Mouse (Mus musculus) Patski (cell line): ENCODE results near the gene Ostm1. TPM values are rescaled to one million over a fixed set of nuclear protein-coding genes. Genes with fewer than 3 reads are reported as not detected.

ENCODE experiments used
- ATAC-seq: fragments of 100-300 bp; one replicate; pipeline ENCODE4 v1.8.0; 2021
- CTCF ChIA-PET: fragments of 350-600 bp; sonication (Branson Sonifier 250); formaldehyde crosslinking; loops from one replicate; lab custom pipeline; 2022; ENCODE audit warnings: inconsistent platforms; lab: Charles Lee
- POLR2A ChIA-PET: fragments of 350-600 bp; sonication (Branson Sonifier 250); formaldehyde crosslinking; loops from one replicate; lab custom pipeline; 2022; ENCODE audit warnings: antibody characterized with exemption, inconsistent platforms; lab: Charles Lee
- DNase-seq: peaks from one replicate; pipeline ENCODE4 v3.0.0-alpha.2; 2011; ENCODE audit warnings: low read depth, low spot score
- H3K27me3 ChIP-seq: fragments of 371-371 bp; one replicate; pipeline ENCODE4 v1.5.1; 2021
- CTCF ChIP-seq: fragments of 100-300 bp; IDR thresholded peaks from one replicate; pipeline ENCODE4 v1.5.1; 2021
- in situ Hi-C: fragments of 300-500 bp; cut with MboI; formaldehyde crosslinking; loops from 3 replicates; pipeline ENCODE4 v1.11.1; 2018; ENCODE audit warnings: low pct_unique_long_range_greater_than_20kb, mixed read lengths
- polyA plus RNA-seq: library from polyadenylated mRNA; unstranded; gene quantifications from one replicate; pipeline ENCODE4 v1.2.3, GENCODE M21; 2021

Gene Ostm1
- polyA plus RNA-seq, 1 experiment from 2014 or later, result 41.5 TPM

DNA sequence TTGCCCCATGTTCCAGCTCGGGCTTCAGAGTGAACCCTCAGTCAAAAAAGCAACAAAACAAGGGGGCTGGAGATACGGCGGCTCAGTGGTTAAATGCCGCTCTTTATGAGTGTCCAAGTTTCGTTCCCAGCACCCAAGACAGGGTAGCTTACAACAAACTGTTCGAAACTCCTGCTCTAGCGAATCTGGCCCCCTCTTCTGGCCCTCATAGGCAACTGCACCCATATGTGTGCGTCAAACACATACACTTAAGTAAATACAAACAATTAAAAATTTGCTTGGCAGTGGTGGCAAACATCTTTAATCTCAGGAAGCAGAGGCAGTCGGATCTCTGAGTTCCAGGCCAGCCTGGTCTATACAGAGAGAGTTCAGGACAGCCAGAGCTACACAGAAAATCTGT is 60.0 kb downstream of the Ostm1 start:
- TF ChIP-seq CTCF, result peak; percentile 47
- in situ Hi-C loops, result no loop called here
- ChIA-PET POLR2A (no interaction called here), CTCF (no interaction called here)
- H3K27me3 ChIP-seq, result no peaks in the 10 kb centered on the region
- DNase-seq, result no peak
- ATAC-seq, result no peak

GRCm38 (mm10) chr10:42646340-42646739 is 62.7 kb downstream of the Ostm1 start:
- no peak for DNase-seq
- TF ChIP-seq CTCF, result no peak
- in situ Hi-C loops, result no loop called here
- H3K27me3 ChIP-seq, result no peaks in the 10 kb centered on the region
- ChIA-PET POLR2A (no interaction called here), CTCF (no interaction called here)
- no peak for ATAC-seq

- DNase-seq (no peak), ATAC-seq (no peak)
- no peaks in the 10 kb centered on the region for H3K27me3 ChIP-seq
- POLR2A ChIA-PET, result no interaction called here
- TF ChIP-seq CTCF, result no peak
- CTCF ChIA-PET, result interaction anchor here (0.7 kb wide), 1 partner anchor 326 kb away, joined by 3 read pairs; no protein-coding TSS in a partner anchor
- in situ Hi-C loops, result no loop called here
Measured at GRCm38 (mm10) chr10:42661916-42662315, 78.3 kb downstream of the Ostm1 start.

DNA sequence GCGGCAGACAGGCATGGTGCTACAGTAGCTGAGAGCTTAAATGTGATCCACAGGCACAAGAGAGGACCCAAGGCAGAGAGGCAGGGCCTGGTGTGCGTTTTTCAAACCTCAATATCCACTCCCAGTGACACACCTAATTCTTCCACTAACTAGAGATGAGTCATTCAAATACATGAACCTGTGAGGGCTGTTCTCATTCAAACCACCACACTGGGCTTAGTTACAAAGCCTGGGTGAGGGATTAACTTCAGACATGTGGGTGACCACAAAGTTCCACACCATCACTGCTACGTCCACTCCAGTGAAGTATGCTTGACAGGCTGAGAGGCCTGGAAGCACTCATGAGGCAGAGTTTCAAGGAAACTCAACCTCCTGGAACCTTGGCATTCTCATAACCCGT is 86.3 kb downstream of the Ostm1 start:
- ChIA-PET POLR2A (no interaction called here), CTCF (no interaction called here)
- no peaks in the 10 kb centered on the region for H3K27me3 ChIP-seq
- TF ChIP-seq CTCF, result no peak
- in situ Hi-C loops, result no loop called here
- peak; percentile 89 for ATAC-seq
- peak; percentile 77 for DNase-seq

- ATAC-seq, result no peak
- H3K27me3 ChIP-seq, result no peaks in the 10 kb centered on the region
- DNase-seq, result no peak
- in situ Hi-C loops, result no loop called here
- CTCF ChIA-PET, result no interaction called here
- no peak for TF ChIP-seq CTCF
- POLR2A ChIA-PET, result no interaction called here
Measured at GRCm38 (mm10) chr10:42672798-42673197, 89.2 kb downstream of the Ostm1 start.

DNA sequence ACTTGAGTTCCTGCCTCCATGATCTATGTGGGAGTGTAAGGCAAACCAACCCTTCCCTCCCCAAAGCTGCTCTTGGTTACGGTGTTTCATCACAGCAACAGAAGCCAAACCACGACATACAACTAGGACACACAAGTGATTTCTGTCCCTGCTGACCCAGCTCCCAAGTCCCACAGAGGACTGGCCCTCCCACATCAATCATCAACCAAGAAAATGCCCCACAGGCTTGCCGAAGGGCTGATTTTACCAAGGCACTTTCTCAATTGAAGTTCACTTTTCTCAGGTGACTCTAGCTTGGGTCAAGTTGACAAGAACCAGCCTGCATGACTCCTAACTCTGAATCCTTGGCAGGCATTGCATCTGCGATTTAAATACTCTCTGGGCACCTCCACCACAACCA is 91.9 kb downstream of the Ostm1 start:
- ATAC-seq (no peak), DNase-seq (no peak)
- ChIA-PET POLR2A (no interaction called here), CTCF (no interaction called here)
- TF ChIP-seq CTCF, result no peak
- in situ Hi-C loops, result no loop called here
- H3K27me3 ChIP-seq, result no peaks in the 10 kb centered on the region

DNA sequence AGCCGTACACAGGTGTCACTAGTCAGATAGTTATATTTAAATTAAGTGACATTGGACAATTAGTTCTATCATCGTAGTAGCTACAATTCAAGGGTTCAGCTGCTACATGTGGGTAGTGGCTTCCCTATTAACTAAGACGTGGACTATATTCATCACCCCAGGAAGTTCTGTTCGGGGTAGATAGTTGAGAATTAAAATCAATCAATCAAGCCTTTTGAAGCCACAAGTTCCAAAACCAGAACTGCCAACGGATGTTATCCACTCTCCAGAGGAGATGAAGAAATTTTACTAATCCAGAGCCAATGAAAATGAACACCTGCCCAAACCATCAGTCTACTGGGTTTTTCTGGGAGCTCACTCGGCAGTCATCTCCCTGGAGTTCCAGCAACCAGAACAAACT is 94.7 kb downstream of the Ostm1 start:
- TF ChIP-seq CTCF, result no peak
- no peak for ATAC-seq
- POLR2A ChIA-PET, result no interaction called here
- CTCF ChIA-PET, result no interaction called here
- in situ Hi-C loops, result no loop called here
- no peak for DNase-seq
- no peaks in the 10 kb centered on the region for H3K27me3 ChIP-seq

- peak; percentile 96 for ATAC-seq
- TF ChIP-seq CTCF, result no peak
- in situ Hi-C loops, result no loop called here
Measured at GRCm38 (mm10) chr10:42678755-42679364, 95.2 kb downstream of the Ostm1 start.

DNA sequence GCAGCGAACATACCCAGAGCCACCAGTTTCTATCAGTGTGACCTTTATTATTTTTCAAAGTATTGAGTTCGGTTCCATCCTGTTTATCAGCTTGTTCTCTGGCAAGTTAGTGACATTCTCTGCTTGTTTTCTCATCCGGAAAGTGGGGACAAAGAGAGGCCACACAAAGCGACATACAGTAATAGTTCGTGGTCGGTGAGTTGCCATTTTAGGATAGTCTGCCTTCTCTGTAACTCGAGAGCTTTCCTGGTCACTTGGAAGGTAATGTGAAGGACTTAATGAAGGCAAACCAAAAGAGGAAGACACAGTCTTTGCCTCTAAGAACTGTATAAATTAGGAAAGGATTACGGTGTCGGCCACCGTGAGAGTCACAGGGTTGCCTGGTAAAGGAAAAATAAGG is 96.0 kb downstream of the Ostm1 start:
- DNase-seq, result no peak
- no peaks in the 10 kb centered on the region for H3K27me3 ChIP-seq
- no peak for TF ChIP-seq CTCF
- ChIA-PET POLR2A (no interaction called here), CTCF (interaction anchor here (1.4 kb wide), 1 partner anchor 11 kb away, joined by 4 read pairs; no protein-coding TSS in a partner anchor)
- no peak for ATAC-seq
- in situ Hi-C loops, result no loop called here

More at GRCm38 (mm10) chr10:42678755-42679364, 95.2 kb downstream of the Ostm1 start:
- H3K27me3 ChIP-seq, result no peaks in the 10 kb centered on the region
- DNase-seq, result no peak
- CTCF ChIA-PET, result interaction anchor here (1.4 kb wide), 1 partner anchor 11 kb away, joined by 4 read pairs; no protein-coding TSS in a partner anchor
- POLR2A ChIA-PET, result no interaction called here

- ChIA-PET CTCF (no interaction called here), POLR2A (interaction anchor here (0.5 kb wide), 1 partner anchor 191 kb away, joined by 3 read pairs; no protein-coding TSS in a partner anchor)
- no peak for ATAC-seq
- in situ Hi-C loops, result no loop called here
- no peak for DNase-seq
- no peaks in the 10 kb centered on the region for H3K27me3 ChIP-seq
- no peak for TF ChIP-seq CTCF
Measured at GRCm38 (mm10) chr10:42680582-42681001, 97.0 kb downstream of the Ostm1 start.

- DNase-seq (no peak), ATAC-seq (no peak)
- ChIA-PET POLR2A (interaction anchor here (0.6 kb wide), 1 partner anchor 151 kb away, joined by 4 read pairs; no protein-coding TSS in a partner anchor), CTCF (no interaction called here)
- TF ChIP-seq CTCF, result no peak
- in situ Hi-C loops, result no loop called here
- no peaks in the 10 kb centered on the region for H3K27me3 ChIP-seq
Measured at GRCm38 (mm10) chr10:42682421-42682820, 98.8 kb downstream of the Ostm1 start.
